In the genomic region with DNA sequence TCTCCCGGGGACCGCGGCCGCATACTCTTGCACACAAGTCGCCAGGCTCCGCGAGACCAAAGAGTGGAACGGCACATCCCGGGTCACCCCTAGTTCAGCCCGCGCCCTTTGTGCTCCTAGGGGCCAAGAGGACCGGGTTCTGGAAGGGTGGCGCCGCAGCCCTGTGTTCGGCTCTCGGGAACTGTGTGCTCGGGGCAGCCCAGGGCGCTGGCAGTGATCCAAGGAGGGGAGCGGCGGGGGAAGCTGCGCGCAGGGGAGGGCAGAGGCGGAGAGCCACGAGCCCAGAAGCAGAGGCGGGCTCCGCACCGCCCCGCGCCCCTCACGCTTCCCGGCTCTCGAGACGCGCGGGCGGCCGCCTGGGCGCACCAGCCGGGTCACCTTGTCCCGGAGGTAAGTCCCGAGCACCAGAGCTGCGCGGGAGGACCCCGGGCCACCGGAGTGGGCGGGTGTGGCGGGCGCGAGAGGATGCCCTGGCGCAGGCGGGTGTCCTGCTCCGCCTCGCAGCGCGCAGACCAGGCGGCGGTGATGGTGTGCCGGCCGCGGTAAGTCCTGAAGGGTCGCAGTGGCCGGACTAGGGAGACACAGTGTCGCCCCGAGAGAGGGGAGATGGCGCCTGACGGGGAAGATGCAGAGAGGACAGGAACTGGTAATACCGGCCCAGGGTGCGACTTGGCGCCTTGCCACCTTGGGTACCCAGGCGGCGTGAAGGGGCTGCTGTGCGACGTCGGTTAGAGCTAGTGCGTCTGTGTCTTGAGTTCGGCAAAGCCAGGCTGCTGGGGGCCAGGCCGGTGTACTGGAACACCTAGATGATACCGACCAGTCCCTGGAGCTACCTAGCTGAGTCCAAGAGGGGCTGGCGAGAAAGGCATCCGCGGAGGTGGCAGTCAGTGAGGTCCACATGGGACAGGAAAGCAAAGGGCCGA, we compare ENCODE assay signal across 9 mouse cellular contexts. TPM values are rescaled to one million over a fixed set of nuclear protein-coding genes. Genes with fewer than 3 reads are reported as not detected.
DNase-seq lines count a peak whose midpoint lies in the region; ATAC-seq and TF ChIP-seq lines count a peak whose summit lies in the region.
"Had no signal": no experiment of that assay in that cellular context is flagged by ENCODE, and none has a peak within 500 bp of the region (broad histone marks: within the 10 kb centered on the region; RNA-seq: fewer than 3 reads in every experiment).

A gene (minus strand): TSS at position 678 of the 923 bp plus-strand sequence.

- ATAC-seq in megakaryocyte, adult 5-6 weeks (ENCODE audit: poor library complexity, severe bottlenecking): no peak
- ATAC-seq in granulocyte monocyte progenitor cell, adult 5-6 weeks (replicated peaks; ENCODE audit: poor library complexity, severe bottlenecking): peak; percentile 24; the same call in 1 of the 2 replicates

- H3K27me3 ChIP-seq in megakaryocyte, embryonic 14.5 days (replicated peaks): peaks cover 37% of the 10 kb centered on the region

- peak within 1 kb of the TSS; percentile 28 for H3K4me3 ChIP-seq in megakaryocyte, embryonic 14.5 days (replicated peaks)
- H3K4me3 ChIP-seq in layer of hippocampus, adult 2 months: peak within 1 kb of the TSS; percentile 82
- H3K4me3 ChIP-seq: myocyte had no signal

- H3K9me3 ChIP-seq in megakaryocyte, embryonic 14.5 days: peaks cover 18% of the 10 kb centered on the region

- TF ChIP-seq CTCF in layer of hippocampus, adult 2 months (conservative IDR thresholded peaks at IDR 0.05): no peak

- peak; percentile 62 for DNase-seq in embryo, embryonic 10 days (ENCODE audit: low spot score)
- DNase-seq in layer of hippocampus, adult 2 months (ENCODE audit: low spot score in 2 of 2): peak; percentile 8 to 61
- peak; percentile 11 for DNase-seq in lung, postnatal 14 days
- peak; percentile 42 for DNase-seq in right cerebral cortex, postnatal 36 days (ENCODE audit: low spot score in 2 of 2)
- no peak for DNase-seq in B cell, adult 2 months

- peaks cover 3% of the 10 kb centered on the region; the same call in 1 of the 2 replicates for H3K4me1 ChIP-seq in megakaryocyte, embryonic 14.5 days

- no peaks in the 10 kb centered on the region for H3K36me3 ChIP-seq in megakaryocyte, embryonic 14.5 days (replicated peaks; ENCODE audit: low read length)

- peak within 1 kb of the TSS; percentile 94 for H3K27ac ChIP-seq in layer of hippocampus, adult 2 months

RNA-seq across cellular contexts. Expression of the gene that starts here (rescaled TPM):
- polyA plus RNA-seq in megakaryocyte, embryonic 14.5 days (2012; ENCODE audit: insufficient read depth, low replicate concordance): not detected in 2 replicates
- total RNA-seq in megakaryocyte, adult 5-6 weeks (2015): not detected in 2 replicates
- not detected in 2 replicates for total RNA-seq in megakaryocyte, adult 5-6 weeks (2017)
- total RNA-seq in granulocyte monocyte progenitor cell, adult 5-6 weeks (2014; fragmentation: Nextera tagmentation): not detected in 2 replicates
- not detected in 2 replicates for total RNA-seq in granulocyte monocyte progenitor cell, adult 5-6 weeks (2017)
- total RNA-seq in layer of hippocampus, adult 2 months (2021): 1 to 10 TPM; 1.1 to 1.7 TPM
- polyA plus RNA-seq: myocyte had no signal

Comparison
In these comparisons a context has a peak if more than half of its experiments do, and no peak if none do; other contexts are left out.
1. Peak in ATAC-seq in granulocyte monocyte progenitor cell, adult 5-6 weeks; RNA of the gene not detected or under 1 TPM.
2. DNase-seq: peak in embryo, embryonic 10 days (single experiment), layer of hippocampus, adult 2 months (2 of 2), lung, postnatal 14 days (single experiment) and right cerebral cortex, postnatal 36 days (2 of 2); none in B cell, adult 2 months (0 of 2).